In genomic region chr19:7381906-7382247, GRCm38 (mm10) we compare ENCODE assay signal across 8 mouse cellular contexts. TPM values are rescaled to one million over a fixed set of nuclear protein-coding genes. Genes with fewer than 3 reads are reported as not detected.
DNase-seq lines count a peak whose midpoint lies in the region; ATAC-seq and TF ChIP-seq lines count a peak whose summit lies in the region.

No protein-coding gene starts in this region.

- dilution Hi-C loops in CH12.LX (cut with MboI; ENCODE audit: extremely low pct_ligation_motif_present, extremely low pct_unique_long_range_greater_than_20kb, low sequenced_read_pairs): no loop called here

- no peak for TF ChIP-seq CTCF in CH12.LX (conservative IDR thresholded peaks at IDR 0.05 in 1 of 2, IDR thresholded peaks at IDR 0.05 in 1 of 2; ENCODE audit: low read depth in 2 of 2, low read length in 2 of 2)

- no peaks in the 10 kb centered on the region for H3K27me3 ChIP-seq in heart, embryonic 11.5 days (ENCODE audit: control insufficient read depth, insufficient read depth, low read length)
- H3K27me3 ChIP-seq in CH12.LX (replicated peaks): no peaks in the 10 kb centered on the region
- H3K27me3 ChIP-seq in forebrain, embryonic 12.5 days: no peaks in the 10 kb centered on the region
- no peaks in the 10 kb centered on the region for H3K27me3 ChIP-seq in liver, embryonic 15.5 days

- H3K9me3 ChIP-seq in heart, embryonic 11.5 days (replicated peaks; ENCODE audit: control insufficient read depth, low read length): no peaks in the 10 kb centered on the region; the same call in 1 of the 2 replicates
- H3K9me3 ChIP-seq in CH12.LX (replicated peaks; ENCODE audit: low read length): no peaks in the 10 kb centered on the region
- H3K9me3 ChIP-seq in forebrain, embryonic 12.5 days: no peaks in the 10 kb centered on the region
- no peaks in the 10 kb centered on the region for H3K9me3 ChIP-seq in liver, embryonic 15.5 days (replicated peaks)

- TF ChIP-seq POLR2A in CH12.LX (IDR thresholded peaks at IDR 0.05; ENCODE audit: low read depth, low read length): no peak

- DNase-seq in heart, postnatal 36 days: no peak
- no peak for DNase-seq in CH12.LX (ENCODE audit: extremely low read depth)
- DNase-seq in urinary bladder, adult 2 months (ENCODE audit: low spot score): no peak
- no peak for DNase-seq in left cerebral cortex, adult 9 months (ENCODE audit: low spot score in 2 of 2)
- no peak for DNase-seq in embryo, embryonic 10 days (ENCODE audit: low spot score)

- peak overlapping the region; percentile 84 for H3K27ac ChIP-seq in heart, embryonic 11.5 days (ENCODE audit: low read depth, low read length)
- no peak overlapping the region for H3K27ac ChIP-seq in CH12.LX (ENCODE audit: insufficient read depth, low read depth)
- H3K27ac ChIP-seq in forebrain, embryonic 12.5 days: peak overlapping the region; percentile 97
- H3K27ac ChIP-seq in liver, embryonic 15.5 days (replicated peaks): no peak overlapping the region

- H3K4me1 ChIP-seq in heart, embryonic 11.5 days (ENCODE audit: control insufficient read depth, insufficient read depth, low read length): peaks cover 20% of the 10 kb centered on the region
- H3K4me1 ChIP-seq in CH12.LX (ENCODE audit: control insufficient read depth in 1 of 2, insufficient read depth in 2 of 2): peaks cover 8 to 44% of the 10 kb centered on the region in 2 experiments
- peaks cover 46% of the 10 kb centered on the region for H3K4me1 ChIP-seq in forebrain, embryonic 12.5 days
- peaks cover 32% of the 10 kb centered on the region for H3K4me1 ChIP-seq in liver, embryonic 15.5 days (replicated peaks)

- H3K9ac ChIP-seq in heart, embryonic 11.5 days (ENCODE audit: low read depth, low read length): peak overlapping the region; percentile 88
- peak overlapping the region; percentile 79 for H3K9ac ChIP-seq in CH12.LX (ENCODE audit: insufficient read depth, low read depth)
- peak overlapping the region; percentile 92 for H3K9ac ChIP-seq in forebrain, embryonic 12.5 days
- H3K9ac ChIP-seq in liver, embryonic 15.5 days: peak overlapping the region; percentile 77

- WGBS in heart, embryonic 11.5 days (ENCODE audit: insufficient replicate concordance): under 1% methylated on average over 8 of the region's 8 CpGs
- 2% methylated on average over 8 of the region's 8 CpGs for WGBS in forebrain, embryonic 12.5 days
- WGBS in liver, embryonic 15.5 days (ENCODE audit: insufficient replicate concordance): 11% methylated on average over 8 of the region's 8 CpGs

- intact Hi-C loops in heart, postnatal 36 days (cut with DNase I): loop anchor here (5.0 kb wide), 1 partner anchor 40 kb away; the partner anchor contains the start of gene Mark2

- H3K36me3 ChIP-seq in heart, embryonic 11.5 days (ENCODE audit: control insufficient read depth, insufficient read depth, low read length): 0 out of 2 replicates have a peak, but pooled peaks cover 3% of the 10 kb centered on the region
- peaks cover 3 to 10% of the 10 kb centered on the region in 2 experiments for H3K36me3 ChIP-seq in CH12.LX (replicated peaks in 1 of 2; ENCODE audit: control insufficient read depth in 1 of 2, insufficient read depth in 1 of 2, low read length in 1 of 2)
- peaks cover 12% of the 10 kb centered on the region for H3K36me3 ChIP-seq in forebrain, embryonic 12.5 days (replicated peaks)
- no peaks in the 10 kb centered on the region for H3K36me3 ChIP-seq in liver, embryonic 15.5 days (replicated peaks)

- no peak for TF ChIP-seq RAD21 in CH12.LX (IDR thresholded peaks at IDR 0.05; ENCODE audit: low read depth, low read length)

- ATAC-seq in heart, embryonic 11.5 days (replicated peaks; ENCODE audit: insufficient number of reproducible peaks, low FRiP score, low TSS enrichment): no peak
- no peak for ATAC-seq in forebrain, embryonic 12.5 days (ENCODE audit: low FRiP score)
- ATAC-seq in liver, embryonic 15.5 days (ENCODE audit: insufficient read depth): no peak

- peak overlapping the region; percentile 68 for H3K4me3 ChIP-seq in heart, embryonic 11.5 days (ENCODE audit: low read depth, low read length)
- peak overlapping the region; percentile 72 to 87 (median 75) for H3K4me3 ChIP-seq in CH12.LX (replicated peaks in 1 of 3; ENCODE audit: low read depth in 2 of 3, low read length in 2 of 3, poor library complexity in 1 of 3)
- H3K4me3 ChIP-seq in forebrain, embryonic 12.5 days (replicated peaks): peak overlapping the region; percentile 88
- peak overlapping the region; percentile 76 for H3K4me3 ChIP-seq in liver, embryonic 15.5 days (replicated peaks)

- peaks cover 9% of the 10 kb centered on the region; the same call in 1 of the 2 replicates for H3K79me2 ChIP-seq in CH12.LX (replicated peaks; ENCODE audit: control insufficient read depth, extremely low read depth, insufficient read depth, poor library complexity, severe bottlenecking)

- TF ChIP-seq EP300 in CH12.LX (IDR thresholded peaks at IDR 0.05; ENCODE audit: low read length): no peak

- peak overlapping the region; percentile 67 for H3K4me2 ChIP-seq in heart, embryonic 11.5 days
- H3K4me2 ChIP-seq in CH12.LX (ENCODE audit: insufficient read depth, low read depth, poor library complexity, severe bottlenecking): peak overlapping the region; percentile 53
- H3K4me2 ChIP-seq in forebrain, embryonic 12.5 days: peak overlapping the region; percentile 80
- peak overlapping the region; percentile 97 for H3K4me2 ChIP-seq in liver, embryonic 15.5 days

- in situ Hi-C loops in CH12.LX (cut with MboI; ENCODE audit: low pct_ligation_motif_present, low pct_unique_long_range_greater_than_20kb, low sequenced_read_pairs): no loop called here

TF ChIP-seq in CH12.LX, 34 proteins besides CTCF, POLR2A, EP300 and RAD21:
- TF ChIP-seq UBTF (IDR thresholded peaks at IDR 0.05; ENCODE audit: low read depth, low read length) (no peak), NELFE (IDR thresholded peaks at IDR 0.05; ENCODE audit: low read depth, low read length) (no peak), ZMIZ1 (IDR thresholded peaks at IDR 0.05; ENCODE audit: low read depth, low read length) (no peak), CHD2 (IDR thresholded peaks at IDR 0.05; ENCODE audit: low read length) (no peak), MAFK (IDR thresholded peaks at IDR 0.05; ENCODE audit: insufficient replicate concordance, low read length) (no peak), GABPA (IDR thresholded peaks at IDR 0.05; ENCODE audit: insufficient replicate concordance, low read depth, low read length) (no peak), USF2 (conservative IDR thresholded peaks at IDR 0.05; ENCODE audit: low read depth, low read length) (no peak)

RNA-seq across cellular contexts. Expression of gene Spindoc, which starts 0.9 kb away (rescaled TPM):
- 11.9 and 26.6 TPM in 2 replicates for polyA plus RNA-seq in heart, embryonic 11.5 days (2014; fragmentation: Nextera tagmentation; extraction: Ambion mirVana)
- 10 to 100 TPM; 13.1 to 13.4 TPM for total RNA-seq in heart, postnatal 36 days (2021)
- total RNA-seq in CH12.LX (2012; rRNA removed): 9.0 and 10.1 TPM in 2 replicates
- total RNA-seq in CH12.LX (2014; rRNA removed): 7.9 and 10.6 TPM in 2 replicates
- polyA plus RNA-seq in CH12.LX (2012; ENCODE audit: insufficient read length, low read depth): 15.7 and 21.7 TPM in 2 replicates
- polyA plus RNA-seq in forebrain, embryonic 12.5 days (2016; fragmentation: Nextera tagmentation; extraction: Ambion mirVana): 41.9 and 42.4 TPM in 2 replicates
- 3.2 and 3.7 TPM in 2 replicates for polyA plus RNA-seq in liver, embryonic 15.5 days (2015; fragmentation: Nextera tagmentation; extraction: Ambion mirVana)
- 18.8 and 21.0 TPM in 2 replicates for polyA plus RNA-seq in urinary bladder, adult 2 months (2012; rRNA removed)

RNA-seq across cellular contexts. Expression of gene 2700081O15Rik, which starts 35.5 kb away (rescaled TPM):
- 4.6 and 4.7 TPM in 2 replicates for polyA plus RNA-seq in heart, embryonic 11.5 days (2014; fragmentation: Nextera tagmentation; extraction: Ambion mirVana)
- total RNA-seq in heart, postnatal 36 days (2021): 10 to 100 TPM; 15.3 to 17.7 TPM
- total RNA-seq in CH12.LX (2012; rRNA removed) (9.8 and 10.5 TPM in 2 replicates), CH12.LX (2014; rRNA removed) (7.1 and 7.2 TPM in 2 replicates)
- polyA plus RNA-seq in CH12.LX (2012; ENCODE audit: insufficient read length, low read depth): 12.2 and 12.3 TPM in 2 replicates
- polyA plus RNA-seq in forebrain, embryonic 12.5 days (2016; fragmentation: Nextera tagmentation; extraction: Ambion mirVana): 16.3 and 18.6 TPM in 2 replicates
- 0.68 and 0.88 TPM in 2 replicates for polyA plus RNA-seq in liver, embryonic 15.5 days (2015; fragmentation: Nextera tagmentation; extraction: Ambion mirVana)
- 26.9 and 34.5 TPM in 2 replicates for polyA plus RNA-seq in urinary bladder, adult 2 months (2012; rRNA removed)

RNA-seq across cellular contexts. Expression of gene Mark2, which starts 40.2 kb away (rescaled TPM):
- polyA plus RNA-seq in heart, embryonic 11.5 days (2014; fragmentation: Nextera tagmentation; extraction: Ambion mirVana): 34.5 and 35.0 TPM in 2 replicates
- 10 to 100 TPM; 42.8 to 51.2 TPM for total RNA-seq in heart, postnatal 36 days (2021)
- total RNA-seq in CH12.LX (2012; rRNA removed): 19.0 and 20.6 TPM in 2 replicates
- 6.3 and 8.1 TPM in 2 replicates for total RNA-seq in CH12.LX (2014; rRNA removed)
- 33.4 and 34.4 TPM in 2 replicates for polyA plus RNA-seq in CH12.LX (2012; ENCODE audit: insufficient read length, low read depth)
- 47.6 and 53.5 TPM in 2 replicates for polyA plus RNA-seq in forebrain, embryonic 12.5 days (2016; fragmentation: Nextera tagmentation; extraction: Ambion mirVana)
- 20.0 and 24.4 TPM in 2 replicates for polyA plus RNA-seq in liver, embryonic 15.5 days (2015; fragmentation: Nextera tagmentation; extraction: Ambion mirVana)
- polyA plus RNA-seq in urinary bladder, adult 2 months (2012; rRNA removed): 75.2 and 100 TPM in 2 replicates

Comparison
In these comparisons a context has a peak if more than half of its experiments do, and no peak if none do; other contexts are left out.
1. H3K27ac ChIP-seq: peak in heart, embryonic 11.5 days (single experiment) and forebrain, embryonic 12.5 days (single experiment); none in CH12.LX (single experiment) and liver, embryonic 15.5 days (single experiment).
2. Peak in every context shown above with its lines, with median percentiles within 50 percentile points of each other: H3K4me2 ChIP-seq, H3K4me3 ChIP-seq and H3K9ac ChIP-seq.